Mouse (Mus musculus) limb, embryonic 12.5 days (tissue): ENCODE data around the gene Wdr78. TPM values are rescaled to one million over a fixed set of nuclear protein-coding genes. Genes with fewer than 3 reads are reported as not detected.
A peak's percentile ranks its signal among the peaks of the same experiment; 100 is the strongest.

ENCODE experiments used
- ATAC-seq: fragments of 200-750 bp; cut with Nextera tagmentation; 2 replicates; pipeline ENCODE4 v1.8.0; 2017; ENCODE audit warnings: low read depth, moderate TSS enrichment; ENCODE audit not compliant: insufficient number of reproducible peaks, insufficient read depth, low FRiP score, low TSS enrichment
- H3K27ac ChIP-seq: fragments of 300-500 bp; sonication (generic); 2 replicates; pipeline ENCODE4 v1.5.1; 2016; ENCODE audit warnings: mild to moderate bottlenecking, moderate library complexity
- H3K27me3 ChIP-seq: fragments of 300-500 bp; sonication (generic); 2 replicates; pipeline ENCODE4 v1.6.1; 2016; ENCODE audit warnings: mild to moderate bottlenecking, moderate library complexity
- H3K36me3 ChIP-seq: fragments of 300-500 bp; sonication (generic); 2 replicates; pipeline ENCODE4 v1.6.1; 2016; ENCODE audit warnings: mild to moderate bottlenecking, moderate library complexity
- H3K4me1 ChIP-seq: fragments of 300-500 bp; sonication (generic); replicated peaks from 2 replicates; pipeline ENCODE4 v1.6.1; 2016
- H3K4me2 ChIP-seq: fragments of 300-500 bp; sonication (generic); 2 replicates; pipeline ENCODE4 v1.6.1; 2016; ENCODE audit warnings: mild to moderate bottlenecking, moderate library complexity
- H3K4me3 ChIP-seq: fragments of 300-500 bp; sonication (generic); replicated peaks from 2 replicates; pipeline ENCODE4 v1.5.1; 2016; ENCODE audit warnings: mild to moderate bottlenecking
- H3K9ac ChIP-seq: fragments of 300-500 bp; sonication (generic); replicated peaks from 2 replicates; pipeline ENCODE4 v1.6.1; 2016; ENCODE audit warnings: mild to moderate bottlenecking, moderate library complexity
- H3K9me3 ChIP-seq: fragments of 300-500 bp; sonication (generic); 2 replicates; pipeline ENCODE4 v1.6.1; 2016; ENCODE audit warnings: mild to moderate bottlenecking, moderate library complexity
- WGBS: fragments of 180-500 bp; shearing (Covaris S2); methylation state at CpG from one replicate; pipeline ENCODE4 v1.1.7; 2016; 5-methylcytosine and 5-hydroxymethylcytosine counted together
- polyA plus RNA-seq: library from polyadenylated mRNA; unstranded; fragments of >200 nt; fragmentation: Nextera tagmentation; extraction: Ambion mirVana; gene quantifications from 2 replicates; pipeline ENCODE4 v1.2.1, GENCODE M21; 2016

The Wdr78 gene
- polyA plus RNA-seq, 1 experiment from 2014 or later, result 3.7 TPM

- peaks cover 34% of the 10 kb centered on the region for H3K4me1 ChIP-seq
- peak overlapping the region; percentile 91 for H3K27ac ChIP-seq
- 19% methylated on average over 4 of the region's 4 CpGs for WGBS
- no peaks in the 10 kb centered on the region for H3K27me3 ChIP-seq
- H3K4me2 ChIP-seq, result no peak overlapping the region
- no peak for ATAC-seq
- no peak overlapping the region for H3K4me3 ChIP-seq
- H3K9me3 ChIP-seq, result no peaks in the 10 kb centered on the region
- no peaks in the 10 kb centered on the region for H3K36me3 ChIP-seq
- H3K9ac ChIP-seq, result no peak overlapping the region
Observed at GRCm38 (mm10) chr4:103006943-103007418, 107.4 kb downstream of the Wdr78 start.

GRCm38 (mm10) chr4:103006266-103006665 is 108.1 kb downstream of the Wdr78 start:
- Histone ChIP-seq H3K9me3 (no peaks in the 10 kb centered on the region), H3K4me1 (peaks cover 32% of the 10 kb centered on the region), H3K4me3 (no peak overlapping the region), H3K36me3 (no peaks in the 10 kb centered on the region), H3K4me2 (no peak overlapping the region), H3K9ac (no peak overlapping the region), H3K27ac (peak overlapping the region; percentile 91), H3K27me3 (no peaks in the 10 kb centered on the region)
- WGBS, result 68% methylated on average over 5 of the region's 5 CpGs
- ATAC-seq, result no peak

GRCm38 (mm10) chr4:103005190-103005945 is 109.0 kb downstream of the Wdr78 start:
- Histone ChIP-seq H3K9me3 (no peaks in the 10 kb centered on the region), H3K27ac (peak overlapping the region; percentile 91), H3K4me2 (no peak overlapping the region), H3K36me3 (no peaks in the 10 kb centered on the region), H3K4me3 (no peak overlapping the region), H3K4me1 (peaks cover 32% of the 10 kb centered on the region), H3K9ac (no peak overlapping the region), H3K27me3 (no peaks in the 10 kb centered on the region)
- ATAC-seq, result no peak
- 10% methylated on average over 15 of the region's 15 CpGs for WGBS

- Histone ChIP-seq H3K4me2 (no peak overlapping the region), H3K4me3 (no peak overlapping the region), H3K27me3 (no peaks in the 10 kb centered on the region), H3K36me3 (no peaks in the 10 kb centered on the region), H3K4me1 (peaks cover 32% of the 10 kb centered on the region), H3K9me3 (no peaks in the 10 kb centered on the region), H3K27ac (no peak overlapping the region), H3K9ac (no peak overlapping the region)
- no peak for ATAC-seq
- 63% methylated on average over 4 of the region's 4 CpGs for WGBS
Observed at GRCm38 (mm10) chr4:103004681-103005080, 109.7 kb downstream of the Wdr78 start.

GRCm38 (mm10) chr4:102991685-102992084 is 122.7 kb downstream of the Wdr78 start:
- no peak overlapping the region for H3K4me3 ChIP-seq
- H3K4me1 ChIP-seq, result no peaks in the 10 kb centered on the region; the same call in 1 of the 2 replicates
- WGBS, result 72% methylated on average over 3 of the region's 3 CpGs
- peak overlapping the region; percentile 50; the same call in 1 of the 2 replicates for H3K27ac ChIP-seq
- H3K9ac ChIP-seq, result no peak overlapping the region
- H3K36me3 ChIP-seq, result no peaks in the 10 kb centered on the region
- no peak overlapping the region for H3K4me2 ChIP-seq
- no peaks in the 10 kb centered on the region for H3K9me3 ChIP-seq
- ATAC-seq, result no peak
- no peaks in the 10 kb centered on the region for H3K27me3 ChIP-seq

- H3K9me3 ChIP-seq, result no peaks in the 10 kb centered on the region
- H3K4me1 ChIP-seq, result no peaks in the 10 kb centered on the region; the same call in 1 of the 2 replicates
- no peak overlapping the region for H3K4me3 ChIP-seq
- H3K27ac ChIP-seq, result no peak overlapping the region
- no peaks in the 10 kb centered on the region for H3K36me3 ChIP-seq
- H3K4me2 ChIP-seq, result no peak overlapping the region
- 72% methylated on average over 11 of the region's 11 CpGs for WGBS
- no peaks in the 10 kb centered on the region for H3K27me3 ChIP-seq
- ATAC-seq, result no peak
- H3K9ac ChIP-seq, result no peak overlapping the region
Observed at GRCm38 (mm10) chr4:102990595-102991340, 123.6 kb downstream of the Wdr78 start.

- no peaks in the 10 kb centered on the region for H3K36me3 ChIP-seq
- no peaks in the 10 kb centered on the region; the same call in 1 of the 2 replicates for H3K4me1 ChIP-seq
- 74% methylated on average over 4 of the region's 4 CpGs for WGBS
- no peak overlapping the region for H3K27ac ChIP-seq
- no peaks in the 10 kb centered on the region for H3K9me3 ChIP-seq
- no peak overlapping the region for H3K4me2 ChIP-seq
- no peak overlapping the region for H3K4me3 ChIP-seq
- ATAC-seq, result no peak
- no peaks in the 10 kb centered on the region for H3K27me3 ChIP-seq
- H3K9ac ChIP-seq, result no peak overlapping the region
Observed at GRCm38 (mm10) chr4:102990016-102990415, 124.3 kb downstream of the Wdr78 start.

GRCm38 (mm10) chr4:102989391-102989790 is 125.0 kb downstream of the Wdr78 start:
- Histone ChIP-seq H3K9ac (no peak overlapping the region), H3K4me1 (no peaks in the 10 kb centered on the region; the same call in 1 of the 2 replicates), H3K27me3 (no peaks in the 10 kb centered on the region), H3K9me3 (no peaks in the 10 kb centered on the region), H3K4me2 (no peak overlapping the region), H3K4me3 (no peak overlapping the region), H3K36me3 (no peaks in the 10 kb centered on the region), H3K27ac (no peak overlapping the region)
- ATAC-seq, result no peak
- WGBS, result 80% methylated on average over 5 of the region's 5 CpGs

- Histone ChIP-seq H3K27me3 (no peaks in the 10 kb centered on the region), H3K36me3 (no peaks in the 10 kb centered on the region), H3K4me1 (no peaks in the 10 kb centered on the region; the same call in 1 of the 2 replicates), H3K9me3 (no peaks in the 10 kb centered on the region), H3K4me3 (no peak overlapping the region), H3K4me2 (no peak overlapping the region), H3K27ac (no peak overlapping the region), H3K9ac (no peak overlapping the region)
- WGBS, result 73% methylated on average over 6 of the region's 6 CpGs
- ATAC-seq, result no peak
Observed at GRCm38 (mm10) chr4:102988526-102988925, 125.8 kb downstream of the Wdr78 start.
